Mouse (Mus musculus) MEL (cell line): Measurements from ENCODE around the gene Gm20431. TPM values are rescaled to one million over a fixed set of nuclear protein-coding genes. Genes with fewer than 3 reads are reported as not detected.

Experiments used
- DNase-seq: peaks from one replicate; pipeline ENCODE4 v3.0.0; 2011; ENCODE audit warnings: low read depth, low spot score
- H3K27ac ChIP-seq: 2 replicates; pipeline ENCODE4 v1.5.1; 2012; ENCODE audit warnings: low read depth, mild to moderate bottlenecking, control low read depth, low read length, moderate library complexity; ENCODE audit not compliant: control insufficient read depth
- H3K27me3 ChIP-seq, 2 experiments: fragments of 150-350 bp in 1 of 2; sonication (generic) in 1 of 2; 2 replicates each; pipeline ENCODE4 v1.6.1; 2012; ENCODE audit warnings: low read length in 2 of 2, mild to moderate bottlenecking in 2 of 2, improper control_type of control experiment in 1 of 2, moderate library complexity in 1 of 2; ENCODE audit not compliant: insufficient read depth in 2 of 2, control insufficient read depth in 1 of 2
- H3K36me3 ChIP-seq, 2 experiments: 2 replicates each; pipeline ENCODE4 v1.6.1; 2012 to 2014; ENCODE audit warnings: low read length in 2 of 2, improper control_type of control experiment in 1 of 2, inconsistent platforms in 1 of 2, mild to moderate bottlenecking in 1 of 2; ENCODE audit not compliant: insufficient read depth in 2 of 2, control insufficient read depth in 1 of 2
- H3K4me1 ChIP-seq, 2 experiments: fragments of 150-350 bp in 1 of 2; sonication (generic) in 1 of 2; 2 replicates each; pipeline ENCODE4 v1.6.1; 2012; ENCODE audit warnings: low read length in 2 of 2, improper control_type of control experiment in 1 of 2, mild to moderate bottlenecking in 1 of 2; ENCODE audit not compliant: insufficient read depth in 2 of 2, control insufficient read depth in 1 of 2
- H3K4me3 ChIP-seq, 2 experiments: fragments of 150-350 bp in 1 of 2; sonication (generic) in 1 of 2; 2 replicates each; pipeline ENCODE4 v1.5.1; 2012; ENCODE audit warnings: low read depth in 2 of 2, low read length in 2 of 2, mild to moderate bottlenecking in 2 of 2, moderate library complexity in 2 of 2, control low read depth in 1 of 2, improper control_type of control experiment in 1 of 2; ENCODE audit not compliant: control insufficient read depth in 1 of 2, insufficient read depth in 1 of 2
- H3K79me2 ChIP-seq: 2 replicates; pipeline ENCODE4 v1.6.1; 2012; ENCODE audit warnings: mild to moderate bottlenecking, low read length, moderate library complexity; ENCODE audit not compliant: control insufficient read depth, poor library complexity, insufficient read depth
- H3K9ac ChIP-seq: 2 replicates; pipeline ENCODE4 v1.6.1; 2012; ENCODE audit warnings: low read depth, mild to moderate bottlenecking, control low read depth, low read length, moderate library complexity; ENCODE audit not compliant: control insufficient read depth, poor library complexity, severe bottlenecking
- H3K9me3 ChIP-seq: fragments of 150-350 bp; sonication (generic); replicated peaks from 2 replicates; pipeline ENCODE4 v1.6.1; 2012; ENCODE audit warnings: mild to moderate bottlenecking, low read length, improper control_type of control experiment, moderate library complexity; ENCODE audit not compliant: insufficient read depth
- BHLHE40 ChIP-seq: IDR thresholded peaks from 2 replicates; pipeline ENCODE4 v1.6.1; 2012; ENCODE audit warnings: low read depth, mild to moderate bottlenecking, inconsistent platforms, low read length, improper control_type of control experiment, borderline replicate concordance
- EP300 ChIP-seq, 2 experiments: IDR thresholded peaks; 2 replicates each; pipeline ENCODE4 v1.6.1; 2011; ENCODE audit warnings: improper control_type of control experiment in 2 of 2, low read length in 2 of 2, low read depth in 1 of 2, mild to moderate bottlenecking in 1 of 2
- MAFK ChIP-seq: IDR thresholded peaks from 2 replicates; pipeline ENCODE4 v1.6.1; 2011; ENCODE audit warnings: low read depth, mild to moderate bottlenecking, low read length, improper control_type of control experiment, borderline replicate concordance
- MAZ ChIP-seq: IDR thresholded peaks from 2 replicates; pipeline ENCODE4 v1.6.1; 2012; ENCODE audit warnings: low read depth, mild to moderate bottlenecking, inconsistent platforms, low read length, improper control_type of control experiment
- MEF2A ChIP-seq: IDR thresholded peaks from 2 replicates; pipeline ENCODE4 v1.6.1; 2014; ENCODE audit warnings: low read depth, mild to moderate bottlenecking, inconsistent platforms, low read length, improper control_type of control experiment; ENCODE audit not compliant: poor library complexity, insufficient replicate concordance, severe bottlenecking; ENCODE audit errors: extremely low read depth
- MXI1 ChIP-seq: IDR thresholded peaks from 2 replicates; pipeline ENCODE4 v1.6.1; 2011; ENCODE audit warnings: mild to moderate bottlenecking, low read depth, low read length, improper control_type of control experiment
- MYB ChIP-seq: IDR thresholded peaks from 2 replicates; pipeline ENCODE4 v1.6.1; 2011; ENCODE audit warnings: mild to moderate bottlenecking, low read depth, low read length, improper control_type of control experiment
- RAD21 ChIP-seq: IDR thresholded peaks from 2 replicates; pipeline ENCODE4 v1.6.1; 2011; ENCODE audit warnings: mild to moderate bottlenecking, low read depth, low read length, improper control_type of control experiment
- RCOR1 ChIP-seq: IDR thresholded peaks from 2 replicates; pipeline ENCODE4 v1.6.1; 2012; ENCODE audit warnings: low read depth, mild to moderate bottlenecking, inconsistent platforms, low read length, improper control_type of control experiment
- TAL1 ChIP-seq: IDR thresholded peaks from 2 replicates; pipeline ENCODE4 v1.6.1; 2012; ENCODE audit warnings: mild to moderate bottlenecking, inconsistent platforms, low read length, moderate library complexity, mixed read lengths
- TCF12 ChIP-seq: IDR thresholded peaks from 2 replicates; pipeline ENCODE4 v1.6.1; 2014; ENCODE audit warnings: low read depth, mild to moderate bottlenecking, inconsistent platforms, low read length, improper control_type of control experiment, moderate library complexity
- USF2 ChIP-seq, 2 experiments: IDR thresholded peaks; 2 replicates each; pipeline ENCODE4 v1.6.1; 2011 to 2012; ENCODE audit warnings: improper control_type of control experiment in 2 of 2, low read length in 2 of 2, borderline replicate concordance in 1 of 2, inconsistent platforms in 1 of 2, low read depth in 1 of 2, mild to moderate bottlenecking in 1 of 2; ENCODE audit not compliant: insufficient read depth in 1 of 2
- ZC3H11A ChIP-seq: IDR thresholded peaks from 2 replicates; pipeline ENCODE4 v1.6.1; 2012; ENCODE audit warnings: low read depth, mild to moderate bottlenecking, inconsistent platforms, low read length, improper control_type of control experiment
- ZMIZ1 ChIP-seq: IDR thresholded peaks from 2 replicates; pipeline ENCODE4 v1.6.1; 2012; ENCODE audit warnings: low read depth, mild to moderate bottlenecking, inconsistent platforms, low read length, improper control_type of control experiment, moderate library complexity
- polyA plus RNA-seq, 2 experiments: library from polyadenylated mRNA; stranded (reverse) in 1 of 2; unstranded in 1 of 2; fragments of >175 nt in 1 of 2; fragments of >200 nt in 1 of 2; gene quantifications; 2 replicates each; pipeline versions ENCODE4 v1.2.1 to v1.2.4; 2012; ENCODE audit warnings: low replicate concordance in 2 of 2, low read depth in 1 of 2; ENCODE audit not compliant: insufficient read length in 2 of 2, insufficient read depth in 1 of 2, missing spikeins in 1 of 2
- total RNA-seq: library from RNA; depleted of rRNA; stranded (reverse); fragments of 300-350 nt; gene quantifications from 2 replicates; pipeline ENCODE4 v1.2.3, GENCODE M21; 2012

Gene Gm20431
- total and polyA plus RNA-seq, 3 experiments, result 5.9 to 8.1 TPM; not detected in 1

DNA sequence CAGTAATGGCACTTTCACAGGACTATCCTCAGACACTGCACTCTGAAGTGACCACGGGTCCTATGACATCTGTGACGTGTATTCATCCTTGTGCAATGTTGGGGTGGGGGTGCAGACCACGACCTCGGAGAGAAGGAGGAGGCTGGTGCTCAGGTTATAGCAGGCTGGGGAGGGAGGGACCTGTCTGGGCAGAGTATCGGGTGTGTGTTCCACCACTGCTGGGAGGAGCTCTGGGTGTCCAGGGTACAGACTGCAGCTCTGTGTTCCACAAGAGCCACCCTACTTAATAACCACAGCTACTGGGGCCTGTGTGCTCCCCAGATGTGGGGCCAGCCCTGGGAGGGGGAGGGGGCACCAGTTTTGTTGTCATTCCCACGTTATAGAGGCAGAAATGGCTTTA lies 48.7 kb upstream of the Gm20431 start:
- Histone ChIP-seq H3K9ac (no peak overlapping the region), H3K79me2 (no peaks in the 10 kb centered on the region), H3K9me3 (no peaks in the 10 kb centered on the region)
- TF ChIP-seq RAD21 (no peak), MYB (no peak), TCF12 (no peak), BHLHE40 (no peak), TAL1 (no peak), MAZ (no peak), ZMIZ1 (no peak)
- TF ChIP-seq, all 39 proteins: peak for 0
- Histone ChIP-seq H3K27ac (no peak overlapping the region), H3K36me3 (no peaks in the 10 kb centered on the region), H3K4me1 (no peaks in the 10 kb centered on the region), H3K4me3 (no peak overlapping the region), H3K27me3 (no peaks in the 10 kb centered on the region; a peak in 3 of 4 replicates)
- no peak for DNase-seq

- no peak for DNase-seq
- Histone ChIP-seq H3K27ac (no peak overlapping the region), H3K9me3 (no peaks in the 10 kb centered on the region), H3K9ac (no peak overlapping the region), H3K4me3 (no peak overlapping the region), H3K4me1 (no peaks in the 10 kb centered on the region), H3K79me2 (no peaks in the 10 kb centered on the region), H3K27me3 (no peaks in the 10 kb centered on the region; a peak in 3 of 4 replicates), H3K36me3 (no peaks in the 10 kb centered on the region)
- TF ChIP-seq RCOR1 (no peak), TAL1 (no peak), USF2 (IDR thresholded peaks at IDR 0.05; ENCODE audit: borderline replicate concordance in 1 of 2, insufficient read depth in 1 of 2, low read depth in 1 of 2, low read length in 2 of 2) (no peak), TCF12 (no peak), ZC3H11A (no peak), MEF2A (no peak), MXI1 (no peak), EP300 (IDR thresholded peaks at IDR 0.05; ENCODE audit: low read depth in 1 of 2, low read length in 2 of 2) (no peak), MAFK (no peak)
Observed at GRCm38 (mm10) chr2:167708373-167708772, 47.1 kb upstream of the Gm20431 start.
